Mouse (Mus musculus) heart, adult 10 weeks (tissue): Measurements from ENCODE around the gene Prr11. TPM values are rescaled to one million over a fixed set of nuclear protein-coding genes. Genes with fewer than 3 reads are reported as not detected.

ENCODE experiments used
- polyA plus RNA-seq: library from polyadenylated mRNA; stranded (reverse); fragments of 350-450 nt; fragmentation: Illumina TruSeq; extraction: RNeasy Lipid Tissue Mini Kit (QIAGEN cat#74804); gene quantifications from one replicate; pipeline ENCODE4 v1.2.3, GENCODE M21; 2014; ENCODE audit warnings: low read depth, low replicate concordance

Prr11 gene
- 0.26 TPM for polyA plus RNA-seq

GRCm38 (mm10) chr11:87108409-87108754 lies at the start of gene Prr11:
TSS of gene Prr11 (minus strand) at chr11:87108708.

GRCm38 (mm10) chr11:87126824-87127816 lies 18.6 kb upstream of the Prr11 start, which contains the start of gene Trim37:
TSS of gene Trim37 (plus strand) at chr11:87127077.

GRCm38 (mm10) chr11:87108755-87109518 lies 429 bp upstream of the Prr11 start, which contains the start of gene Ska2:
TSS of gene Ska2 (plus strand) at chr11:87109234.

GRCm38 (mm10) chr11:87086290-87086984 lies 22.1 kb downstream of the Prr11 start, which contains the start of gene Smg8:
TSS of gene Smg8 (minus strand) at chr11:87086774.

GRCm38 (mm10) chr11:87073866-87074440 lies 34.6 kb downstream of the Prr11 start, which contains the start of gene Gdpd1:
TSS of gene Gdpd1 (minus strand) at chr11:87074062.

Other genes with a start within 250 kb of the Prr11 start
- gene Ypel2, start 115.0 kb downstream of the Prr11 start, polyA plus RNA-seq = 15.9 TPM
- 15.8 TPM for gene Gdpd1, start 34.6 kb downstream of the Prr11 start, polyA plus RNA-seq
- 8.0 TPM for gene Smg8, start 21.9 kb downstream of the Prr11 start, polyA plus RNA-seq
- 14.0 TPM for gene Ska2, start 526 bp upstream of the Prr11 start, polyA plus RNA-seq
- gene Trim37, start 18.4 kb upstream of the Prr11 start, polyA plus RNA-seq = 5.8 TPM